Comparison of ENCODE assay signal across 8 mouse cellular contexts in the genomic region with DNA sequence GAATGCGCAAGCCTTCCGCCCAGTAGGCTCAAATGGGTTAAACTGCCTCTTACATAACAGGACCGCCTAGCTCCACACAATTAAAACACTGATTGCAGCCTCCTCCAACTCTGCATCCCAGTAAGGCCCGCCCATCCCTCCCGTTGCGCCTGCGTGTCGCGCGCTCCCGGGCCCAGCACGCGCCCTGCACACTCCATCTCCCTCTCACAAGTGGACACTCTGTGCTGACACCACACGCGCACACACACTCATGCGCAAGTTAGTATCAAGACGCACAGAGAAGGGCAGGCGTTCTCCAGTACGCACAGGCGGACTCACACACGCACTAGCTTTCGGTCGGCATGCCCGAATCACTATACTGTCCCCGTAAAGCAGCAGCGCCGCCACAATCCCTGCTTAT. TPM values are rescaled to one million over a fixed set of nuclear protein-coding genes. Genes with fewer than 3 reads are reported as not detected.
DNase-seq lines count a peak whose midpoint lies in the region; ATAC-seq lines count a peak whose summit lies in the region.
"Had no signal": no experiment of that assay in that cellular context is flagged by ENCODE, and none has a peak within 500 bp of the region (broad histone marks: within the 10 kb centered on the region; RNA-seq: fewer than 3 reads in every experiment).

No protein-coding gene starts in this region.

- ATAC-seq in heart, embryonic 13.5 days (ENCODE audit: extremely low read depth, insufficient number of reproducible peaks, low FRiP score, low TSS enrichment): peak; percentile 56; the same call in 1 of the 2 replicates
- peak; percentile 48 for ATAC-seq in liver, embryonic 11.5 days (replicated peaks; ENCODE audit: low FRiP score)
- peak; percentile 79 for ATAC-seq in neural tube, embryonic 11.5 days (ENCODE audit: insufficient read depth, low FRiP score, low TSS enrichment)

- H3K4me1 ChIP-seq in forebrain, embryonic 10.5 days: peaks cover 30% of the 10 kb centered on the region
- peaks cover 18% of the 10 kb centered on the region for H3K4me1 ChIP-seq in heart, embryonic 13.5 days
- H3K4me1 ChIP-seq in liver, embryonic 11.5 days (replicated peaks; ENCODE audit: control insufficient read depth, insufficient read depth, low read length): no peaks in the 10 kb centered on the region
- H3K4me1 ChIP-seq in neural tube, embryonic 11.5 days (ENCODE audit: control insufficient read depth, insufficient read depth, low read length): no peaks in the 10 kb centered on the region

- H3K9me3 ChIP-seq in forebrain, embryonic 10.5 days: no peaks in the 10 kb centered on the region
- H3K9me3 ChIP-seq in heart, embryonic 13.5 days: no peaks in the 10 kb centered on the region
- no peaks in the 10 kb centered on the region for H3K9me3 ChIP-seq in liver, embryonic 11.5 days (ENCODE audit: control insufficient read depth, low read length)
- H3K9me3 ChIP-seq in neural tube, embryonic 11.5 days (ENCODE audit: control insufficient read depth, low read length): no peaks in the 10 kb centered on the region

- WGBS in forebrain, embryonic 10.5 days: 0% methylated on average over 27 of the region's 27 CpGs
- under 1% methylated on average over 27 of the region's 27 CpGs for WGBS in heart, embryonic 13.5 days
- WGBS in liver, embryonic 11.5 days: under 1% methylated on average over 27 of the region's 27 CpGs
- WGBS in neural tube, embryonic 11.5 days: under 1% methylated on average over 27 of the region's 27 CpGs

- peaks cover 53% of the 10 kb centered on the region for H3K27me3 ChIP-seq in forebrain, embryonic 10.5 days (ENCODE audit: poor library complexity, severe bottlenecking)
- H3K27me3 ChIP-seq in heart, embryonic 13.5 days (replicated peaks): peaks cover 65% of the 10 kb centered on the region
- peaks cover 50% of the 10 kb centered on the region for H3K27me3 ChIP-seq in liver, embryonic 11.5 days (replicated peaks; ENCODE audit: control insufficient read depth, insufficient read depth, low read length)
- 0 out of 2 replicates have a peak, but pooled peaks cover 2% of the 10 kb centered on the region for H3K27me3 ChIP-seq in neural tube, embryonic 11.5 days (ENCODE audit: control insufficient read depth, insufficient read depth, low read length)

- H3K4me2 ChIP-seq in heart, embryonic 13.5 days: peak overlapping the region; percentile 96
- H3K4me2 ChIP-seq in liver, embryonic 11.5 days: peak overlapping the region; percentile 59
- H3K4me2 ChIP-seq in neural tube, embryonic 11.5 days (ENCODE audit: low read depth): peak overlapping the region; percentile 74

- peak overlapping the region; percentile 69 for H3K4me3 ChIP-seq in forebrain, embryonic 10.5 days
- peak overlapping the region; percentile 71 for H3K4me3 ChIP-seq in heart, embryonic 13.5 days
- H3K4me3 ChIP-seq in liver, embryonic 11.5 days (ENCODE audit: low read depth, low read length): peak overlapping the region; percentile 44
- peak overlapping the region; percentile 45 for H3K4me3 ChIP-seq in neural tube, embryonic 11.5 days (ENCODE audit: low read depth, low read length)

- no peaks in the 10 kb centered on the region for H3K36me3 ChIP-seq in forebrain, embryonic 10.5 days (replicated peaks)
- H3K36me3 ChIP-seq in heart, embryonic 13.5 days: no peaks in the 10 kb centered on the region
- H3K36me3 ChIP-seq in liver, embryonic 11.5 days (ENCODE audit: control insufficient read depth, insufficient read depth, low read length): no peaks in the 10 kb centered on the region
- no peaks in the 10 kb centered on the region for H3K36me3 ChIP-seq in neural tube, embryonic 11.5 days (ENCODE audit: control insufficient read depth, insufficient read depth, low read length)

- DNase-seq in brain, embryonic 18.5 days (ENCODE audit: low read depth, low spot score): peak; percentile 87
- peak; percentile 80 for DNase-seq in forebrain, embryonic 10.5 days (ENCODE audit: extremely low spot score, low spot score)
- DNase-seq in kidney, postnatal 10 days: peak; percentile 85
- DNase-seq in liver, embryonic 11.5 days (ENCODE audit: low spot score): peak; percentile 45
- DNase-seq in neural tube, embryonic 11.5 days (ENCODE audit: low spot score): peak; percentile 85
- peak; percentile 49 for DNase-seq in urinary bladder, adult 2 months (ENCODE audit: low spot score)

- H3K9ac ChIP-seq in heart, embryonic 13.5 days: peak overlapping the region; percentile 76
- no peak overlapping the region for H3K9ac ChIP-seq in liver, embryonic 11.5 days (ENCODE audit: low read depth, low read length)
- peak overlapping the region; percentile 40 for H3K9ac ChIP-seq in neural tube, embryonic 11.5 days (ENCODE audit: low read length)

- peak overlapping the region; percentile 90 for H3K27ac ChIP-seq in forebrain, embryonic 10.5 days
- H3K27ac ChIP-seq in heart, embryonic 13.5 days (replicated peaks): no peak overlapping the region
- H3K27ac ChIP-seq in liver, embryonic 11.5 days (ENCODE audit: low read depth, low read length): no peak overlapping the region
- peak overlapping the region; percentile 67; the same call in 1 of the 2 replicates for H3K27ac ChIP-seq in neural tube, embryonic 11.5 days (ENCODE audit: low read depth, low read length)
- H3K27ac ChIP-seq: macrophage had no signal

RNA-seq across cellular contexts. Expression of a gene that starts 0.8 kb away (rescaled TPM):
- 1.5 and 2.1 TPM in 2 replicates for polyA plus RNA-seq in forebrain, embryonic 10.5 days (2016; fragmentation: Nextera tagmentation; extraction: Ambion mirVana)
- 1.7 TPM in 2 replicates for polyA plus RNA-seq in heart, embryonic 13.5 days (2015; fragmentation: Nextera tagmentation; extraction: Ambion mirVana)
- 1.4 and 1.7 TPM in 2 replicates for polyA plus RNA-seq in liver, embryonic 11.5 days (2014; fragmentation: Nextera tagmentation; extraction: Ambion mirVana)
- polyA plus RNA-seq in neural tube, embryonic 11.5 days (2014; fragmentation: Nextera tagmentation; extraction: Ambion mirVana): 4.1 and 4.2 TPM in 2 replicates
- 4.6 and 5.7 TPM in 2 replicates for polyA plus RNA-seq in urinary bladder, adult 2 months (2012; rRNA removed)
- polyA plus RNA-seq: macrophage had no signal

Comparison
In these comparisons a context has a peak if more than half of its experiments do, and no peak if none do; other contexts are left out.
1. H3K27ac ChIP-seq: peak in forebrain, embryonic 10.5 days (single experiment) and neural tube, embryonic 11.5 days (single experiment); none in heart, embryonic 13.5 days (single experiment) and liver, embryonic 11.5 days (single experiment).
2. Peak in every context shown above with its lines, with median percentiles within 50 percentile points of each other: DNase-seq, H3K4me3 ChIP-seq, ATAC-seq and H3K4me2 ChIP-seq.